Mouse (Mus musculus) midbrain, embryonic 16.5 days (tissue): ENCODE results near the gene Chrna7. TPM values are rescaled to one million over a fixed set of nuclear protein-coding genes. Genes with fewer than 3 reads are reported as not detected.
A peak's percentile ranks its signal among the peaks of the same experiment; 100 is the strongest.

Experiments
- ATAC-seq: fragments of 200-750 bp; cut with Nextera tagmentation; 2 replicates; pipeline ENCODE4 v1.8.0; 2017; ENCODE audit warnings: moderate TSS enrichment
- H3K27ac ChIP-seq: fragments of 300-500 bp; sonication (generic); 2 replicates; pipeline ENCODE4 v1.5.1; 2014; ENCODE audit warnings: mild to moderate bottlenecking, low read length, mixed read lengths
- H3K27me3 ChIP-seq: fragments of 300-500 bp; sonication (generic); 2 replicates; pipeline ENCODE4 v1.6.1; 2014; ENCODE audit warnings: low read depth, low read length, mixed read lengths; ENCODE audit not compliant: control insufficient read depth, insufficient read depth
- H3K36me3 ChIP-seq: fragments of 300-500 bp; sonication (generic); 2 replicates; pipeline ENCODE4 v1.6.1; 2014; ENCODE audit warnings: mild to moderate bottlenecking, low read length, moderate library complexity, mixed read lengths; ENCODE audit not compliant: control insufficient read depth, insufficient read depth
- H3K4me1 ChIP-seq: fragments of 300-500 bp; sonication (generic); 2 replicates; pipeline ENCODE4 v1.6.1; 2014; ENCODE audit warnings: mild to moderate bottlenecking, low read length, mixed read lengths; ENCODE audit not compliant: control insufficient read depth, insufficient read depth
- H3K4me2 ChIP-seq: fragments of 300-500 bp; sonication (generic); 2 replicates; pipeline ENCODE4 v1.6.1; 2014; ENCODE audit warnings: mild to moderate bottlenecking, low read length, mixed read lengths
- H3K4me3 ChIP-seq: fragments of 300-500 bp; sonication (generic); 2 replicates; pipeline ENCODE4 v1.5.1; 2014; ENCODE audit warnings: low read depth, mild to moderate bottlenecking, low read length, moderate library complexity, mixed read lengths
- H3K9ac ChIP-seq: fragments of 300-500 bp; sonication (generic); 2 replicates; pipeline ENCODE4 v1.6.1; 2014; ENCODE audit warnings: low read depth, low read length, mixed read lengths
- H3K9me3 ChIP-seq: fragments of 300-500 bp; sonication (generic); replicated peaks from 2 replicates; pipeline ENCODE4 v1.6.1; 2014; ENCODE audit warnings: mild to moderate bottlenecking, low read length, mixed read lengths; ENCODE audit not compliant: control insufficient read depth, poor library complexity, severe bottlenecking
- WGBS: fragments of 180-500 bp; shearing (Covaris S2); extraction: QIAGEN DNeasy Blood & Tissue Kit; methylation state at CpG from one replicate; pipeline ENCODE4 v1.1.7; 2014; 5-methylcytosine and 5-hydroxymethylcytosine counted together
- polyA plus RNA-seq: library from polyadenylated mRNA; unstranded; fragments of >200 nt; fragmentation: Nextera tagmentation; extraction: Ambion mirVana; gene quantifications from 2 replicates; pipeline ENCODE4 v1.2.1, GENCODE M21; 2015

Chrna7 gene
- 8.5 and 8.9 TPM in 2 replicates for polyA plus RNA-seq

DNA sequence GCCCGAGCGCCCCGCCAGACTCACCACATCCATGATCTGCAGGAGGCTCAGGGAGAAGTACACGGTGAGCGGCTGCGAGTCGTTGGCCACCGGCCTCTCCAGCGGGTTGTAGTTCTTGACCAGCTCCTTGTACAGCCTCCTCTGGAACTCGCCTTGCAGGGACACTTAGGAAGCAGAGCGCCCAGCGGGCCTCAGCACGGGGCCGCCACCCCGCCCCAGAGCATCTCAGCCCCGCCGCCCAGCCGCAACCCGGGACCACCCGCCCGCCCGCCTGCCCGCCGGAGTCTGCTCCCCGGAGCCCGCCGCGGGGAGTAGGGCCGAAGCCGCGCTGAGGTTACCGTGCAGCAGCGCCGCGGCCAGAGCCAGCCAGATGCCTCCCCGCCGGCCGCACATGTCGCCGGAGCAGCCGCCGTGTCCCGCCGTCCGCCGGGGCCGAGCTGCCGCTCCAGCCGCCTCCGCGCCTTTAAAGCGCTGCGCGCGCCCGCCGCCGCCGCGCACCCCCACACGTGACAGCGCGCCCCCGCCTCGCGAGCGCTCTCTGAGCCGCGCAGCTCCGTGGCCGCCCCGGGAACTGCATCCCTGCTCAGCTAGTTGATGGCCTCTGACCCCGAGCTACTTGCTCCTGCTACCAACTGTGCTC, at the start of gene Chrna7:
TSS of gene Chrna7 (minus strand) at position 486 of the 640 bp plus-strand sequence.
- Histone ChIP-seq H3K27ac (peak within 1 kb of the TSS; percentile 71; the same call in 1 of the 2 replicates), H3K4me1 (peaks cover 5% of the 10 kb centered on the region), H3K4me2 (peak within 1 kb of the TSS; percentile 97), H3K27me3 (no peaks in the 10 kb centered on the region), H3K4me3 (peak within 1 kb of the TSS; percentile 87), H3K9me3 (no peaks in the 10 kb centered on the region), H3K9ac (peak within 1 kb of the TSS; percentile 87), H3K36me3 (no peaks in the 10 kb centered on the region)
- WGBS, result under 1% methylated on average over 51 of the region's 73 CpGs
- peak; percentile 95 for ATAC-seq

- Histone ChIP-seq H3K27ac (no peak overlapping the region), H3K9ac (no peak overlapping the region), H3K4me1 (no peaks in the 10 kb centered on the region), H3K9me3 (no peaks in the 10 kb centered on the region), H3K36me3 (no peaks in the 10 kb centered on the region), H3K27me3 (no peaks in the 10 kb centered on the region), H3K4me2 (no peak overlapping the region), H3K4me3 (no peak overlapping the region)
- ATAC-seq, result no peak
- 79% methylated on average over 2 of the region's 2 CpGs for WGBS
Measured at GRCm38 (mm10) chr7:63249404-63249803, 37.0 kb upstream of the Chrna7 start.

- Histone ChIP-seq H3K27me3 (no peaks in the 10 kb centered on the region), H3K9ac (no peak overlapping the region), H3K4me3 (no peak overlapping the region), H3K36me3 (no peaks in the 10 kb centered on the region), H3K9me3 (no peaks in the 10 kb centered on the region), H3K4me2 (no peak overlapping the region), H3K27ac (no peak overlapping the region), H3K4me1 (no peaks in the 10 kb centered on the region)
- no peak for ATAC-seq
- 79% methylated on average over 3 of the region's 3 CpGs for WGBS
Measured at GRCm38 (mm10) chr7:63237852-63238516, 25.6 kb upstream of the Chrna7 start.

- H3K36me3 ChIP-seq, result no peaks in the 10 kb centered on the region
- no peak overlapping the region for H3K4me3 ChIP-seq
- H3K27me3 ChIP-seq, result no peaks in the 10 kb centered on the region
- H3K27ac ChIP-seq, result no peak overlapping the region
- ATAC-seq, result no peak
- WGBS, result 26% methylated on average over 7 of the region's 7 CpGs
- H3K4me2 ChIP-seq, result no peak overlapping the region
- no peaks in the 10 kb centered on the region for H3K9me3 ChIP-seq
- no peaks in the 10 kb centered on the region for H3K4me1 ChIP-seq
- H3K9ac ChIP-seq, result no peak overlapping the region
Measured at GRCm38 (mm10) chr7:63225066-63225780, 12.9 kb upstream of the Chrna7 start.

DNA sequence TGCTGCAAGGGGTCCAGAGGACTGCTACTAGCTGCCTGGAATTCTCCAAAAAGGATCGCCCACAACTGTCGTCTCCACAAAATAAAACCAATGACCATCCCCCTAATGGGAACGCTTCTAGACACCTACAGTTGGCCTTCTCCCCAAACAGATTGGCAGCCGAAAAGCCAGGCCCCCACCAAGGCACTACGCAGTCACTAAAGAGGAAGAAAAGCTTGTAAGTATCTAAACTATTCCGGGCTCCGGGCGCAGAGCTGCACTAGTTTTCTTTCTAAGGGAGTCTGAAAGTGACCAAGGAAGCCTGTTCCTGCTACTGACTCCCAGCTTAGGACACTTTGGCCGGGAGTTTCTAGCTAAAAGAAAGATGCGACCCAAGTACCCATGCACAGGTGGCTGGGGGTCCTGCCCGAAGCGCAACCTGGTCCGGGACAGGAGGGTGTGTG, 707 bp downstream of the Chrna7 start:
- Histone ChIP-seq H3K9ac (peak overlapping the region; percentile 87), H3K36me3 (no peaks in the 10 kb centered on the region), H3K4me3 (peak overlapping the region; percentile 87), H3K4me2 (peak overlapping the region; percentile 97), H3K9me3 (no peaks in the 10 kb centered on the region), H3K4me1 (peaks cover 5% of the 10 kb centered on the region), H3K27ac (no peak overlapping the region), H3K27me3 (no peaks in the 10 kb centered on the region)
- 2% methylated on average over 13 of the region's 13 CpGs for WGBS
- ATAC-seq, result peak; percentile 23

DNA sequence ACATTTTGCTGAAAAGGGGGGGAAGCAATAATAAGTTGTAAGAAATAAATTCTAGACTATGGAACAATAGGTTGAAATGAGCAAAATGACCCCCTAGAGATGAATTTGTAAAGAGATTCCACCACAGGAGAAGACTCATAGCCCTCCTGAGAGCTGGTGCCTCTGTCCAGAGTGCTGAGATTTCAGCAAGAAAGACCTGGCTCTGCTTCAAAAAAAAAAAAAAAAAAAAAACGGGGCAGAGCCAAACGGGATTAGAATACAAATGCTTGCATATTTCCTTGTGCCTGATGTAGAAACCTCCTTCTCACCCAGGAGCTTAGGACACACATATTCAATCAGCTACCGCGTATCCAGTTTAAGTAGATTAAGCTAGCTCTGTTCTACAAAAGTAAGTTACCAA, 2.9 kb downstream of the Chrna7 start:
- 9% methylated on average over 4 of the region's 4 CpGs for WGBS
- no peak overlapping the region for H3K9ac ChIP-seq

GRCm38 (mm10) chr7:63207137-63207536, 5.2 kb downstream of the Chrna7 start:
- no peak for ATAC-seq
- Histone ChIP-seq H3K9ac (no peak overlapping the region), H3K4me1 (peaks cover 5% of the 10 kb centered on the region), H3K27me3 (no peaks in the 10 kb centered on the region), H3K9me3 (no peaks in the 10 kb centered on the region), H3K36me3 (no peaks in the 10 kb centered on the region), H3K4me2 (no peak overlapping the region), H3K27ac (no peak overlapping the region), H3K4me3 (no peak overlapping the region)
- WGBS, result 62% methylated on average over 2 of the region's 2 CpGs

More for the DNA sequence above, 2.9 kb downstream of the Chrna7 start:
- Histone ChIP-seq H3K27ac (no peak overlapping the region), H3K27me3 (no peaks in the 10 kb centered on the region), H3K9me3 (no peaks in the 10 kb centered on the region), H3K4me2 (no peak overlapping the region), H3K36me3 (no peaks in the 10 kb centered on the region), H3K4me1 (peaks cover 5% of the 10 kb centered on the region), H3K4me3 (no peak overlapping the region)
- ATAC-seq, result no peak

GRCm38 (mm10) chr7:63195560-63195959, 16.8 kb downstream of the Chrna7 start:
- WGBS, result 47% methylated on average over 2 of the region's 2 CpGs
- no peak overlapping the region for H3K4me2 ChIP-seq
- H3K4me1 ChIP-seq, result peaks cover 6% of the 10 kb centered on the region; the same call in 1 of the 2 replicates
- ATAC-seq, result no peak
- no peaks in the 10 kb centered on the region for H3K27me3 ChIP-seq
- no peaks in the 10 kb centered on the region for H3K36me3 ChIP-seq
- H3K4me3 ChIP-seq, result no peak overlapping the region
- no peaks in the 10 kb centered on the region for H3K9me3 ChIP-seq
- no peak overlapping the region for H3K9ac ChIP-seq
- H3K27ac ChIP-seq, result no peak overlapping the region
